Mouse (Mus musculus) thymus, postnatal 4 days (tissue): ENCODE measurements around the gene Slc52a3.
"Not testable (repeated sequence)": the region's sequence is repeated elsewhere in the genome, so short reads cannot be mapped to it uniquely, and the experiment has no call there.

ENCODE experiments used
- DNase-seq: peaks from one replicate; pipeline ENCODE4 v3.0.0; 2021

The Slc52a3 gene

DNA sequence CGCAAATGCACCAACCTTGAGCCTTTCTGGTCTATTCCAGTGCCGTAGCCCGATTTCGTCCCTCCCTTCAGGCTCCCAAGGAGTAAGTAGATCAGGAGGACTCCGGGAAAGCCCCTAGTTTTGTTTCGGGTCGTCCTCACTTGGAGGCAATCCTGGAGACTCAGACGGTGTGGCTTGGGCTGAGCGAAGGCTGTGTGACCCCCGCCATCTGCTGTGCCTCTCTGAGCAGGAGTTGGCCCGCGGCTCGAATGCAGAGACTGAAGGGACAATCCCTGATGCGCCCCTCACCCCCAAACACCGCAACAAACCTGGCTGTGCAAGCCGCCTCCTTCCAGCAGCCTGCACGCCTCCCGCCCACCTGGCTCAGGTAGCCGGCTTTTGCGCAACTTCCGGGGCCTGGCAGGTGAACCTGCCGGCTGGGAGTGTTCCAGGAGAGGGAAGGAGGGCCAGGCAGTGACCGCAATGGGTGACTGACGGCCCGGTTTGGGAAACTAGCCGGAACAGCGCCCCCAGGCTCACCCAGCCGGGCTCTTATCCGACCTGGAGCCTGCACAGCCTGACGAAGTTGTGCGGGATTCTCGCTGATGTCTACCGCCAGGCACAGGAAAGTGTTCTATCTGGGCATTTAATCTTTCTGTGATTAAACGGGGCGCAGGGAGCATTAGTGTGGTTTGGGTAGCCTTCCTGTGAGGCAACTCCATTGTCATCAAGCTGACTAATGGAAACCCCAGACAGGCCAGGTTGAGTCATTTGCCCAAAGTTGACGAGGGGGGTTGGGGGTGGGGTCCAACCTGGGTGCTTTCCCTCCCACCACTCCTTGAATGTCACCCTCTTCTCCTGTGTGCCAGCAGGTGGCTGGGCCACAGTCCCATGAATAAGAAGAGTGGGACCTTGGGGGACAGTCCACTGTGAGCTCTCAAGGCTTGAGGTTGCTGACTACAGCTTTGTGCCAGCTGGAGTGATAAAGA lies 22.4 kb upstream of the Slc52a3 start:
- DNase-seq = peak; percentile 63

DNA sequence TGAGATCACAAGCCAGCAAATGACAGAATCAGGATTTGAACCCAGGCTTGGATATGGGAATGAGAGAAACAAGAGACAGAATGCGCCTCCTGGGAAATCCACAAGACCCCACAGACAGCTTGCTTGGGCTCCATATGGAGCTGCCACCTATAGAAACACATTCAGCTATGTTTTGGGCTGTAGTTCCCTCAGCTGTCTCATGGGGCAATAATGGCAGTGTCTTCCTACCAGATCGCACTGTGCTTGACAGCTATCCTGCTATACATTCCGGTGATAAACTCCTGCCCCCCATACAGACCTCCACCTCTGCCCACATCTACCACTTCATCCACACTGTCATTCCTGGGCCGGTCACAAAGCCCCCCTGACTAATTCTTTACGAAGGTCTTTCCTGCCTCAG lies 21.0 kb upstream of the Slc52a3 start:
- no peak for DNase-seq

DNA sequence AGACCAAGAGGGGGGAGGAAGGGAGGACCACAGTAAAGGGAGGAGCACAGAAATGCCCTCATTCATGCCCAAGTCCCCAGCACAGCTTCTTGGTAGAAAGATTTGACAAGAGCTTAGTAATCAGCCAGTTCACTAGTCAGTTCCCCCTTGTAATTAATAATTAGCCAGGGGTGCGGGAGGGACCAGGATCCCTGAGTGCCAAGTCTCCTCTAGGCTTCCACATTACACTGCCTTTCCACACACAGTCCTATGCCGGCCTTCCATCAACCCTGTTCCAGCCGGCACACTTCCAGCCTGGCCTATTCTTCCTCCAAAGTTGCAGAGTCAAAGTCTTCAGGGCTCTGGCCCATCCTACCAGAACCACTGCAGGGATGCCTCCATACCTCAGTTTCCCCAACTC lies 20.2 kb upstream of the Slc52a3 start:
- no peak for DNase-seq

DNA sequence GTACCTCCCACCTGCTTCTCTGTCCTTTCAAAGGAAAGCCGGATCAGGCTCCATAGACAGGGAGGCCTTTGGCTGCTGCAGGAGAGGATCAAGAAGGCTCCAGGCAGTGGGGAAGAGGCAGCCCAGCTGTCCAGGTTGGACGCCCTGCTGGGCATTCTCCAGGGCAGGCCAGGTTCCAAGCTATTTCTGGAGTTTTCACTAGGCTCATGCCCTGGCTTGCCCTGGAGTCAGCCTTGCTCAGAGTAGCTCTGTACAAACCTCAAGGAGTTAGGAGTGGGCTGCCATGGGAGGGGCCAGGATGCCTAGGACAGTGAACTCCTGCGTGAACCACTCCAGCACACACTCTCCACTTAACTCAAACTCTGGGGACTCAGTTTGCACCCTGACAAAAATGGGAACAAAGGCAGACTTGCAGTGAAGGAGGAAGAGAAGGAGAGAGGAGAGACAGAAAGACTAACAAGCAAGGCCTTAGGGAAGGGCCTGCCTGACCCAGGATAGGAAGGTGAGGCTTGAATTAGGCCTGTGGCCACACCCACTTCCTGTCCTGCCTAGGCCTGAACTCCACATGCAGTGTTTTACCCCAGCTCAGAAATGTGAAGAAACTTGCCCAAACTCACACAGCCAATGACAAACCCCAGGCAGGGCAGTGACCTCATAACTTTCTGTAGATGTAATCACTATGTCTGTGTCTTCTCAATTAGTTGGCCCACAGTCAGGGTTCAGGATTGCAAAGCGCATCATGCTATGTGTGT lies 18.4 kb upstream of the Slc52a3 start:
- DNase-seq = no peak

DNA sequence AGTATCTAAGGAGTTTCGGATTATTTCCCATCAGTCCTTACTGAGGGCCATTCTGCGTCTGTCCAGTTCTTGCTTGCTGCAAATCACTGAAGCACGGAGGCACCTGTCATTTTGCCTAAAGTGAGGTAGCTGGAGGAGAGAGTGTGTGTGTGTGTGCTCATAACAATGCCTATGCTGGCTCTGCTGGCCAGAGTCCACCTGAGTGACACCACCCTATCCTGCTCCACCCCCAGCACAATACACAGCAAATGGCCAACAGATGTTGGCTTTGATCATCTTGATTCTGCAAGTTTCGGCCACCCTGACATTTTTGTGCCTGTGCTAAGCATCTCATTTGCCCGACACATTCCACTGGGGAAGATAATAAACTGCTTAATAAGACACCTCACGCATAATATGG lies 17.8 kb upstream of the Slc52a3 start:
- DNase-seq = no peak

DNA sequence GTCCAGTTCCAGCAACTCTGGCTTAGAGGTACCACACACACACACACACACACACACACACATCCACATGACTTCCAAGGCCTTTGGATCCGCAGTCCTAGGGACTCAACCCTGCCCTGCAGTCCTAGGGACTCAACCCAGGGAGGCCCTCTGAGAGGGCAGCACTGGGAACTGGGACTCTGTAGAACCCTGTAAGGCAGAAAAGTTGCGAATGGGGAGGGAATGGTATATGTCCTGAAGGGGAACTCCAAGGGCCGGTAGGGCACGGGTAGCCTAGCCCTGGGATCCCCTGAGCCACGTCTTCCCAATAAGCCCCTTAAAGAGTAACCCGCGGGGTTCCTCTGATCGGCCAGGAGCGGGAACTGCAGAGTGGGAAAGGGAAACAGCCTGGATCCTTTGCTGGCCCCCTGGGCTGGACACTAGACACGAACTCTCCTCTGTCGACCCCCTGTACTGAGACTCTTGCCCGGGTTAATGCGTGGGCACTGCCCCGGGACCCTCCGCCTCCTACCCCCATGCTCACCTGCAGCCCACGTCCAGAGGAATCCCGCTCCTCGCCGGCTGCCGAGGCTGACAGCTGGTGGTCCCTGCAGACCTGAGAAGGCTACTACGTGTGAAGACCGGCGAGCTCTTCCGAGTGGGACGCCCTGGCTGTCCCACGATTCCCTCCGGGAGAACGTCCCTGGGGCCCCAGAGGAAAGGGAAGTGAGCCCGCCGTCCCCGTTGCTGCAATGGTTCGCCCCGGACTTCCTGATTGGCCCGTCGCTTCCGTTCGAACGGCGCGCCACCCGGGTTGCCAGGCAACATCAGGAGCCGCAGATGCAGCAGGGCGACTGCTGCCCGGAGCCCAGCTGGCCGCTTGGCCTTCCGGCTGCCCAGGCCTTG lies 16.6 kb upstream of the Slc52a3 start, which contains the start of gene Fam110a:
Gene Fam110a, minus strand, starts transcription at position 750 of the 885 bp plus-strand sequence.
- DNase-seq = peak; percentile 88

DNA sequence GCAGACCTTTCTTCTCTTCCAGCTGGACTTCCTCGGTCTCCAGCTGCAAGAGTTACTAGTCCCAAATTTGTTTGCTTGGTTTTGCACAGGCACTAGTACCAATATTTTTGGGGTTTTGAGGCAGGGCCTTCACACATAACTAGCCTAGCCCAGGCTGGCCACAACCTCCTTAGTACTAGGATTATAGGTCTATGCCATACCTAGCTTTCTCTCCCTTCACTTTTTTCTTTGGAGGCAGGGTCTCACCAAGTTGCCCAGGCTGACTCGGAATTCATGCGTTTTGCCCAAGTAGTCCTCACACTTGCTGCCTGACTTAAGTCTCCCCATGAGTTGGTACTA lies 16.0 kb upstream of the Slc52a3 start:
- no peak for DNase-seq

DNA sequence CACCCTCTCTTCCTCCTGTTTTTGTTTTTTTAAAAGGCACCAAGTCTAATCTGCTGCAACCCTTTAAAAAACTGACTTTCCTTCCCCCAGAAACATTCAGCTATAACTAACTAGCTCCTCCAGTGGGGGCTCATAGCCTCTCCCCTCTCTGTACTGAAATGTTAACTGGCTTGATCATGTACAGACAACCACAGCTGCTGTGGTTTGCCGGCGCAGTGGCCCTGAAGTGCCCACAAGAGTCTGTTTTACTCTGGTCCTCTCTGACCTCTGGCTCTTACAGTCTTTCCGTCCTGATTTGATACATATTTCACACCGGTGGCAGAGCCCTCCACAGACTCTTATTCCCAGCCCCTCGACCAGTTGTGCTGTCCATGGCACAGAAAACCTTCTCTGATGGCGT lies 15.0 kb upstream of the Slc52a3 start:
- DNase-seq = no peak

DNA sequence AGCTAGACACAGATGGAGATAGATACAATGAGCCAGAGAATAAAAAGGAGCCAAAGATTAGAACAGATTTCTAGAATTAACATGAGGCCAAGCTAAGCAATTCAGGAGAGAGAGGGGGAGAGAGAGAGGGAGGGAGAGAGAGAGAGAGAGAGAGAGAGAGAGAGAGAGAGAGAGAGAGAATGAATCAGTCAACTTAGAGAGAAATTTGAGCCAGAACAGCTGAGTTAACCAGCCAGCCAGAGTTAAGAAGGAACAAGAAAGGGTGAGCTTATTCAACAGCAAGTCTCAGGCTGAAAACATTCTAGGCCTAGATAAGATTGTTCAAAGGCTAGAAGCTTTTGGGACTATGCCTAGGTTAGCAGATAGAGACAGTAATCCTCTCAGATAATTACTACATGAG lies 13.8 kb upstream of the Slc52a3 start:
- no peak for DNase-seq

DNA sequence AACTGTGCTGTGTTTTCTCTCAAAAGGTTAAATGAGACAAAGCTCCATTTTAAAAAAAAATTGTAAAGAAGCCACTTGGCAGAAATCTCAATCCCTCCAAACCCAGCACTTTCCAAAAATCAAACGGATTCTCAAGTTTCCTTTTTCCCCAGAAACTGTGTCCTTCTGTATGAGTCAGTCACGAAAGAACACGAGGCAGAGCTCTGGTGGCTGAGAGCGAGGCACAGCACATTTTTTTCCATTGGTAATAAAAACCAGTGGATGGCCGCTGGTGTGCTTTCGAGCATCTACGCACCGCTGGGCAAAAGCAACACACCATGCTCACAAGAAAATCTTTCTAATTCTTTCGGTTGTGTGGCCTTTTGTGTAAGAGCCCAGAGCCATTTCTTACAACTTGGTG lies 12.3 kb upstream of the Slc52a3 start:
- DNase-seq = no peak

DNA sequence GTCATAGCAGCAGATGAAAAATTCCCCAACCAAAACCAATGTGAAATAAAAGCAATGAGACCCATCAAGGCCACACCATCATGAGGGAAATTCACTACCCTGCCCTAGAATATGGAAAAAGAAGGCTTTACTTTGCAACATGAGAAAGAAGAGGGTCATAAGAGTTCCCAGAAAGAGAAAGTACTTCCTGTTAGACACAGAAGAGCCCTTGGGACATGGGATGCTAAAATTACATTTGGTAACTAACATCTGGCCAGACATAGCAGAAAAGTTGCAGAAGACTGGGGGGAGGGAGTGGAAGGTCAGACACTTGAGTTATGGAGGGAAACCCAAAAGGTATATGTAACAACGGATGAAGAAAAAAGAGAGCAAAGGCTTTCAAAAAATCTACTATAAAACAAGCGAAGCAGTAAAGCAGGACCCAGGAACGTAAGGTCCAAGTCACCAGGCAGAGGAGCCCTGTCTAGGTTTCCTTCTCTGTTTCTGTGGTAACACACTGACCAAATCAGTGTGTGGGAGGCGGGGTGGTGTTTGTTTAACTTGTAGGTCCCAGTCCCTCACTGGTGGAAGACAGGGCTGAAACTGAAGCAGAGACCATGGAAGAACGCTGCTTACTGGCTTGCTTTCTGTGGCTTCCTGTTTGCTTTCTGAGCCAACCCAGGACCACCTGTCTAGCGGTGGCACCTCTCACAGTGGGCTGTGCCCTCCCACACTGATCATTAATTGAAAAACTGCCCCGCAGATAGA lies 10.7 kb upstream of the Slc52a3 start:
- peak; percentile 44 for DNase-seq

DNA sequence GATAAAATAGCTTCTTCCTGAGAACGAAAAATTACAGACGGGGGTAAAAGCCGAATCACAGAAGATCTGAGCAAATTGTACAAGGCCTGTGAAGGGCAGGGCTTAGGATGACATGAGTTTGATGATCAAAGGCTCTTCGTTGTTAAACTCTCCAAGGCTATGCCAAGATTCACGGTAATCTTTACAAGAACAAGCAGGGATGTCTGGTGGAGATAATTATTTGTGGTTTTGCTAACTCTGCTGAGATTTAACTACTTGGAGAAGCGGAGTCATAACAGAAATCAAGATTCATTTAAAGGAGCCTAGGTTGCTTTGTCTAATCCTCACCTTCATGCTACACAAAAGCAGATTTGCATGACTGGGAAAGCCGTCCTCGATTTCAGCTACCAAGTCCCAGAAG lies 9.4 kb upstream of the Slc52a3 start:
- DNase-seq = no peak

DNA sequence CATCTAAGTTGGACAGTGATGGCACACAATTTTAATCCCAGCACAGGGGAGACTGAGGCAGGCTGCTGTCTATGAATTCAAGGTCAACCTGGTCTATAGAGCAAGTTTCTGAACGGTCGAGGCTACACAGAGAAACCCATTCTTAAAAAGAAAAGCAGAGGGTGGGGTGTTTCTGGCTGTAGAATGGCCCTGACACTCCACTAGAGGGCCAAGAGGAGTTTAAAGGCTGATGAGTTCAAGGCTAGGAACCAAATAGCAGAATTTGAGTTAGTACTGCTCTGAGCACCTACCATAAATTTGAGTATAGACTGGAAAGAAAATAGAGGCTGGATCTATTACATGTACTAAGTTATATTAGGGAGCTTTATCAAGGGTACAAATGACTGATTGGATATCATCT lies 7.3 kb upstream of the Slc52a3 start:
- no peak for DNase-seq

DNA sequence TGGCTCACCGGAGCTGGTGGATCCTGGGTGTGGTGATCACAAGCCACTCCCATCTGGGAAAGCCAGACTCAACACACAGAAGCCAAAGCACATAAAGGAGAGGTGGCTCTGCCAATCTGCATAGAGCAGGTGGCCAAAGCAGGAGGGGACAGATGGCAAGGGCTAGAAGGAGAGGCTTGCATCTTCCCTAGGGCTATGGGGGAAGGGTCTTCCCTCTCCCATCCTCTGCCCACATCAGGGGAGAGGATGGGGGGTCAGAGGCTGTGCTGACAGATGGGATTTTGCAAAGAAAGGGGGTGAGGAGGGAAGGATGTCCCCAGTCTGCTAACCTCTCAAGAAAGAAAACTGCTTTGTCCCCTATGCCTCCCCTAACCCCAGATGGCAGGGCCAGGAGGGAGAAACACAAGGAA lies 5.3 kb upstream of the Slc52a3 start:
- no peak for DNase-seq

DNA sequence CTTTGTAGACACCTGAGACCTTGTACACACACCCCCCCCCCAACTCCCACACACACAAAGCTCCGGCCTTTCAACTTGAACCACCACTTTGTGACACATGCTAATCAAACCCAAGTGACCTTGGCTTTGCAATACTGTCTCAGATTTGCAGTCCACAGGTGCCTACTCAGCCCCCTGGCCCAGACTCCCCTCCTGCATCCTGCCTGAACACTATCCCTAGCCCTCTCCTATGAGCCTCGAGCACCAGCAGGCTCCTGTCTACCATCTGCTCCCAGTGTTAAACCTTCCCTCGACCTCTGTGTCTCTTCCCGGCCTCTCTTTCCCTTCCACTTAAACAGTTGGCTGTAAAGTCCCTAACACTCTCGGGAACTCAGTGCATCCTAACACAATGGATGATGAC lies 4.9 kb upstream of the Slc52a3 start:
- DNase-seq = no peak

DNA sequence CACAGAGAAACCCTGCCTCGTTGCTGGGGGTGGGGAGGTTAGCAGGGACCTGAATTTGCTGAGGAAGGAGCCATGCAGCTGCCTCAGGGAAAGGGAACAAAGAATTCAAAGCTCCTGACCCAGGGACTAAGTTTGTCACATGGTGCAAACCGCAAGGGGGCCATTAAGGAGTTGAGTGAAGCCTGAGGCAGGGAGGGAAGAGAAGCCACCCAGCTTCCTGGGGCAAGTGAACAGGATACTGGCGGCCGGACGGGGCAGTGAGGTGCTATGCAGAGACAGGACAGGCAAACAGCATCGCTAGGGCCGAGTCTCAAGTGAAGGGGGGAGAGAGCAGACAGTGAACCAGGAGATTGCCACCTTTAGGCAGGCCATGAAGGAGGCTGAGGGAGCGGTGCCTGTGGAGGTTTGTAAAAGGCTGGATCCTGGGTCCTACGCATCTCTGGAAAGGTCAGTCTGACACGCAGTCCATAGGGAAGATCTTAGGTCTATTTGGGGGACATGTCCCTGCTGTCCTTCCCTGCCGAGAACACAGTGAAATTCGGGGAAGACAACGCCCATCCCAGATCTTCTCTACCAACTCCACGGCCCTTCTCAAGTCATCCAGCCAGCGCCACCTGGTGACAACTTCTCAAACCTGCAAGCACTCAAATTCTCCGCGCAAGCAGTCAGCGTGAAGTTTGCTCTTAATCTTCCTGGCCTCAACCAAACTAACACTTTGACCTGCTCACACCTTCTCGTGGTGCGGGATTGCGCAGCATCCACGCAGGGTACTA lies 1.8 kb upstream of the Slc52a3 start:
- DNase-seq = peak; percentile 88

DNA sequence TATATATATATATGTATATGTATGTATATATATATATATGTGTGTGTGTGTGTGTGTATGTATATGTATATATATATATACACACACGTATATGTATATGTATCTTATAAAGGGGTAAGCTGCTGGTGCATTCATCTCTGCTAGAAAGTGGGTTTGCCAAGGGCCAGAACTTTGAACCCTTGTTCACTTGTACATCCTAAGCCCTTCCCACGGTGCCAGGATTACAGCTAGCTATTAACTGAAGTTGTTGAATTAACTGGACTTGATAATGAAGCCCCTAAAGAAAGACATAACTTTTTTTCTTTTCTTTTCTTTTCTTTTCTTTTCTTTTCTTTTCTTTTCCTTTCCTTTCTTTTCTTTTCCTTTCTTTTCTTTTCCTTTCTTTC lies 872 bp downstream of the Slc52a3 start:
- not testable (repeated sequence) for DNase-seq

DNA sequence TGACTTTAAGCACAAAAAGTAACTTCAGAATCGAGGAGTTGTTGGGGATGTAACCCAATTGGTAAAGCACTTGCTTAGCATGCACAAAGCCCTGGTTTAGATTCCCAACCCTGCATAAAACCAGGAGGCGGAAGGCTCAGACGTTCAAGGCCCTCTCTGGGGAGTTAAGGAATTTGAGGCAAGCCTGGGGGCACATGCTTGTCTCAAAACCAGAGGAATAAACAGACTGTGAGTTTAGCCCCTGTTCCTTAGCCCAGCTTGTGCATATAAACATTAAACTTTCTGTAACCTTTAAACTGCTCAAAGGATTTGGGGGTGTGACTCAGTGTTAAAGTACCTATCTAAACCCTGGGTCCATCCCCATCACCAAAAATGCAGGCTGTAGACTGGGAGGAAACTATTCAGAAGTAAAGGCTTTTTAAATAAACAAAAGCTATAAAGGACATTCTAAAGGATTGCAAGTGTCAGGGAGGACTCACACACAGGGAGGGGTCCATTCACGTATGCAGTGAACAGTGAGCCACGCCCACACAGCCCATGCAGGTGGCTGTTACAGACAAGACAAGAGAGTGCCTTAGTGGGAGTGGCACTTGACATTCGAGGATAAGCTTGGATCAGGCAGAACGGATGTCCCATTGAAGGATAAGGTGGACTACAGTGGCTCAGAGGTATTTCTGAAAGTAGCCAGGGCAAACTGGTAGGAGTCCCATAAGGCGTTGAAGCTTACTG lies 1.6 kb downstream of the Slc52a3 start:
- DNase-seq = no peak

DNA sequence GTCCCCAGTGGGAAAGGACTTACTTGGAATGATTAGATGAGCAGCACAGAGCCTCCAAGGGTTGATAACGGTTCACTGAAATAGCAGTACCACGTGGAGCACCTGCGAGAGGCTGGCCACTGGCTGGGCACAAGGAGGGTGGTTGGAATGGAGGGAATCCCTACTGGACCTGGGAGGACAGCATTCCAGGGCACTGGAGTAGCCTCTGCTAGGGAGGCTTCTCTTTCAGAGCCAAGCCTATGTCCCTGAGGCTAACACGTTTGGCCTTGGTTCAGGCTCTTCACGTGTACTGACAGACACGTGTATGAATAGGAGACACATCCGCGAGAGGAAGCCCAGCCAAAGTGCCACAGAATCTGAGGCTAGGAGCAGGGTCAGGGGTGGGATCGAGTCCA lies 2.2 kb downstream of the Slc52a3 start:
- DNase-seq = no peak

DNA sequence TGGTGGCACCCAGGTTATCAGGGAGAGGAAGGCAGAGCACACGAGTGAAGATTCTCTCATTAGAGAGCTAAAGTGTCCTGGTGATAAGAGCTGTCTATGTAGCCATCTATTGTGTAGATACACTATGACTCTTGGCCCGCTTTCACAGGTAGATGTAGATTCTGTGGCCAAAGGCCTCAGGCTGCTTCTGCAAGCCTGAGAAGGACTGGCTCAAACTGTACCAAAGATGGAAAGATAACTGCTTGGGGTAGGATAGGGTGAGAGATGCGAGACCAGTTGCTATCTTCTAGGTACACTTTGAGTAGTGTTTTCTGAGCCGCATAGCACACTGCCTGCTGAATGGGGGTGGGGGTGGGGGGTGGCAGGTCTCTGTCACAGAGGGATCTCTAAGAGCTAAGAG lies 2.6 kb downstream of the Slc52a3 start:
- no peak for DNase-seq
